Mouse (Mus musculus) hematopoietic multipotent progenitor cell, adult 10-12 weeks (in vitro differentiated cells): Measurements from ENCODE around the gene Mindy2. TPM values are rescaled to one million over a fixed set of nuclear protein-coding genes. Genes with fewer than 3 reads are reported as not detected.

Experiments
- polyA plus RNA-seq: library from polyadenylated mRNA; stranded (reverse); fragments of >175 nt; gene quantifications from 2 replicates; pipeline ENCODE4 v1.2.3, GENCODE M21; 2012; ENCODE audit warnings: low replicate concordance

Mindy2 gene
- polyA plus RNA-seq: 22.7 and 58.9 TPM in 2 replicates

DNA sequence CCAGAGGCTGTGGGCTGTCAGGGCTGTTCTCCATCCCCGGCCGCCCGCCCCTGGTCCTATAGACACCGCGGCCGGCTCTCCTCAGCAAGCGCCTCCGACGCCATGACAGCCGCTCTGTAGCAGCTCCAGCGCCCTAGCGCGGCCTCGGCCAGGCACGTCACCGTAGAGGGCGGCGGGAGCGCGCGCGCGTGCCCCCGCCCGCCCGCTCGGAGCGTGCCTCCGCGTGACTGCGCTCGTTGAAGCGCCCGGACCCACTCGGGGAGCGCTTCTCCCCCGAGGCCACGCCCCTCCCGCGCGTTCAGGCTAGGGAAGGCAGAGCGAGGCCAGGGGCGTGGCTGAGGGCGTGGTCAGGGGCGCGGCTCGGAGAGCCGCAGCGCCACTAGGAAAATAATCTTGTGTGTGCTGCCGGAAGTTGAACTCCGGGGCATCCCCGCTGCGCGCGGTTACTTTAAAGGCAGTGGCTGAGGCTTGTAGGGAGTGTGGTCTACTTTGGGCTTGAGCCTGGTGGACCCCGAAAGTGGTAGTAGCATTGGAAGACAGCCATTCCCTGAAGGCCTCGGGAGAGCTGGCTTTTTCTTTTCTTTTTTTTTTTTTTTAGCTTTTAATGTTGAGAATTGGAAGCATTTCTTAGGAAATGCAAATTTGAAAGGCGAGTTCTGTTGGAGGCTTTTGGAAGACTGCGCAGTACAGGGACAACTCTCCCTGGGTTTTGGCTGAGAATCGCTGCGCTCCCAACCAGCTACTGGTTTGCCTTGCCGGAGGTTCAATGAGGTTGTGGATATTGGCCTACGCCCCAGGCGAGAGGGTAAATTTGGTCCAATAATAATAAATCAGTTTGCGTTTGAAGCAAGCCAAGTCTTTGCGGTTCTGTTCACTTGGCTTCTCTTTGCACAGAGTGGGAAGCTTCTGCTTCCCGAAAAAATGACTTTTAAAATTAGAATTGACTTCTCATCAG lies at the start of gene Mindy2:
Gene Mindy2 (minus strand): TSS at position 162 of the 955 bp plus-strand sequence.

DNA sequence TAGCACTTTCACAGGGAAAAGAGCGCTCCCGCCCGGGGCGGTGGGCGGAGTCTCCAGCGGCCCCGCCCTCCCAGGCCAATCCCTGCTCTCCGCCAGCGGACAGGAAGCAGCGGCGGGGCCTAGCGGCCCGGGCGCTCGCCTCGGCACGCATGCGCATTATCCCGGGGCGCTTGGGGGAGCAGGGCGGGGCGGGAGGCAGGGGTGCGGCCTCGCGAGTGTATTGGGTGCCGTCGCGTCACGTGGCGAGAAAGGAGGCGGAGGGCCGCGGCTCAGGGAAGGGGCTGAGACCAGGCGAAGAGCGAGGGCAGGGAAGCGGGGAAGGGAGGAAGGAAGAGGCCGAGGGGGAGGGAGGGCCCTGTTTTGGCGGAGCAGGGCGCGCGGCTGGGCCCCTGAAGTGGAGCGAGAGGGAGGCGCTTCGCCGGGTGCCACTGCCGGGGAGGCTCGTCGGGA lies 21.7 kb upstream of the Mindy2 start, which contains the start of gene Adam10:
Gene Adam10 (plus strand): TSS at position 316 of the 450 bp plus-strand sequence.

DNA sequence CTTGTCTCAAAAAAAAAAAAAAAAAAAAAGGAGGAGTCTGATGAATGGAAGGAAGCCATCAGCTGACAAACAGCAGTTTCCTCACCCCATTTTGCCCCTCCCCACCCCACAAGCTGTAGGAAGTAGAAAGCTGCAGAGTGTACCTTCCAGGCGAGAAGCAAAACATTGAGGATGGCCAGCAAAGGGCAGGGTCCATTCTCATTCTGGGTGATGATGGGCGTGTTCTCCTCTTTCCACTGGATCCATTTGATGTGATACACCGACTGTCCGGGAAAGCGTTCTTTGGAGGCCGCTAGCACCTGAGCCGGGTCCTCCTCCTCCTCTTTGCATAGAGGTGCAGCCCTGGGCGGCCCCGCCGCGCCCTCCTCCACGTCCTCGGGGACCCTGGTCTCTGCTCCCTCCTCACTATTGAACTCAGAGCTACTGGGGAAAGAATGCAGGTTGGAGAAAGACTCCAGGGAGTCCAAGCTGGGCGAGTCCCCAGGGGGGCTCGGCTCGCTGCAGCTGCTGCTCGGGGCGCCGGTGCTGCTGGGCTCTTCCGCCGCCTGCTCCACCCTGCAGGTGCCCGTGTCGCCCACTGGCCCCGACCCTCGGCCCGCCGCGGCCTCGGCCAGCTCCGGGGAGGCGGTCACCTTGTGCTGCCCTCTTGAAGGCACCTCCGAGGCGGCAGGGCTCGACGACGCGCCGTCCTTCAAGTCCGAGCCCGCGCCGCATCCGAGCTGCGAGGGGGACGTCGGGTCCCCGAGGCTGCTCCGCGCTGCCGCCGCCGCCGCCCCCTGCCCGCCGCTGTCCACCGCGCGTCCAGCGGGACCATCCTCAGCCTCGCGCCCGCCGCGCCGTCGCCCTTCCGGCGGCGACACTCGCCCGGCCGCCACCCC lies 605 bp downstream of the Mindy2 start, which contains the start of gene Gm10642:
Gene Gm10642 (plus strand): TSS at position 122 of the 878 bp plus-strand sequence.

Other genes starting within 250 kb of the Mindy2 start
- 4.2 and 14.2 TPM in 2 replicates for gene Ccnb2, start 235.6 kb downstream of the Mindy2 start, polyA plus RNA-seq
- 14.0 and 14.5 TPM in 2 replicates for gene Rnf111, start 153.4 kb downstream of the Mindy2 start, polyA plus RNA-seq
- gene Sltm, start 114.4 kb downstream of the Mindy2 start, polyA plus RNA-seq: 18.9 and 19.1 TPM in 2 replicates
- gene Gm10642, start 923 bp downstream of the Mindy2 start, polyA plus RNA-seq: 2.5 and 10.2 TPM in 2 replicates
- 37.3 and 53.2 TPM in 2 replicates for gene Adam10, start 21.8 kb upstream of the Mindy2 start, polyA plus RNA-seq